ENCODE assay signal across 18 mouse cellular contexts in the genomic region with DNA sequence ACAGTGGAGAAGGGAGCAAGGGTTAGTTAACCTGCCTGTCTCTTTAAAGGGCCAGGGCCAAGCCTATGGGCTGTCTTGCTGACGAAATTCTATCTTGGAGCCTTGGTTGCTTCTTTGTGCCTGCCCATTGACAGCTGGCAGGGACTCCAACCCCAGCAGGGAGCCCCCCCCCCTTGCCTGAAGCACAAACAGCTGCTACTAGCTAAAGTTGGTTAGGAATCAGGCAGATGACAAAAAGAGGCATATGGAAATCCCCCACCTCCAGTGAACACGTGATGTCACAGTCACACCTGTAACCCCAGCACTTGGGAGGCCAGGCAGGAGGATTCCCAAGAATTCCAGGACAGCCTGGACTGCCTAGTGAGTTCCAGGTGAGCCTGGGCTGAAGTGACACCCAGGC. TPM values are rescaled to one million over a fixed set of nuclear protein-coding genes. Genes with fewer than 3 reads are reported as not detected.
A peak's percentile ranks its signal among the peaks of the same experiment; 100 is the strongest.
DNase-seq lines count a peak whose midpoint lies in the region; ATAC-seq and TF ChIP-seq lines count a peak whose summit lies in the region.
"Had no signal": no experiment of that assay in that cellular context is flagged by ENCODE, and none has a peak within 500 bp of the region (broad histone marks: within the 10 kb centered on the region; RNA-seq: fewer than 3 reads in every experiment).

No protein-coding gene starts in this region.

- no peak overlapping the region for H3K9ac ChIP-seq in hindbrain, embryonic 13.5 days
- H3K9ac ChIP-seq in hindbrain, embryonic 14.5 days: no peak overlapping the region
- H3K9ac ChIP-seq in limb, embryonic 14.5 days (ENCODE audit: low read depth, low read length, severe bottlenecking): no peak overlapping the region
- H3K9ac ChIP-seq: liver, embryonic 12.5 days; midbrain, embryonic 15.5 days had no signal

- 19% methylated on average over 2 of the region's 2 CpGs for WGBS in hindbrain, embryonic 13.5 days
- WGBS in hindbrain, embryonic 14.5 days: 28% methylated on average over 2 of the region's 2 CpGs
- WGBS in limb, embryonic 14.5 days: 20% methylated on average over 2 of the region's 2 CpGs

- H3K4me2 ChIP-seq in hindbrain, embryonic 13.5 days: no peak overlapping the region
- H3K4me2 ChIP-seq in hindbrain, embryonic 14.5 days (replicated peaks): no peak overlapping the region
- H3K4me2 ChIP-seq in limb, embryonic 14.5 days (replicated peaks; ENCODE audit: low read depth, low read length, severe bottlenecking): no peak overlapping the region
- H3K4me2 ChIP-seq: liver, embryonic 12.5 days; midbrain, embryonic 15.5 days had no signal

- no peak for TF ChIP-seq CTCF in gastrocnemius, adult 2 months (IDR thresholded peaks at IDR 0.05)

- H3K36me3 ChIP-seq in hindbrain, embryonic 13.5 days: peaks cover 12% of the 10 kb centered on the region
- H3K36me3 ChIP-seq in hindbrain, embryonic 14.5 days (replicated peaks; ENCODE audit: control insufficient read depth, insufficient read depth): 0 out of 2 replicates have a peak, but pooled peaks cover 6% of the 10 kb centered on the region
- no peaks in the 10 kb centered on the region for H3K36me3 ChIP-seq in limb, embryonic 14.5 days (ENCODE audit: control insufficient read depth, insufficient read depth, low read length)
- H3K36me3 ChIP-seq: midbrain, embryonic 15.5 days had no signal

- DNase-seq in gastrocnemius, adult 2 months: peak; percentile 47
- no peak for DNase-seq in gastrocnemius, adult 8-10 months (ENCODE audit: low spot score in 2 of 2)
- no peak for DNase-seq in hindbrain, embryonic 14.5 days (ENCODE audit: low spot score)
- DNase-seq in CD4-positive, CD25-positive, alpha-beta regulatory T cell, adult 2 months (ENCODE audit: low read depth, low spot score): peak; percentile 43
- no peak for DNase-seq in limb, embryonic 14.5 days (ENCODE audit: low spot score)
- DNase-seq in ovary, adult 18-20 months (ENCODE audit: low spot score): no peak
- no peak for DNase-seq in right cerebral cortex, postnatal 25 days
- DNase-seq: cerebellum, adult 8-10 months; kidney, postnatal 36 days; lung, postnatal 14 days; thymus, adult 2 months had no signal

- TF ChIP-seq POLR2A in limb, embryonic 14.5 days (IDR thresholded peaks at IDR 0.05; ENCODE audit: borderline replicate concordance, extremely low read depth, insufficient read depth, insufficient read length): no peak

- no peak overlapping the region for H3K4me3 ChIP-seq in gastrocnemius, adult 2 months
- no peak overlapping the region for H3K4me3 ChIP-seq in hindbrain, embryonic 13.5 days
- H3K4me3 ChIP-seq in hindbrain, embryonic 14.5 days (replicated peaks; ENCODE audit: low read length): no peak overlapping the region
- no peak overlapping the region for H3K4me3 ChIP-seq in limb, embryonic 14.5 days (replicated peaks; ENCODE audit: low read length)
- H3K4me3 ChIP-seq: liver, embryonic 12.5 days; midbrain, embryonic 15.5 days had no signal

- no peaks in the 10 kb centered on the region for H3K27me3 ChIP-seq in hindbrain, embryonic 13.5 days
- H3K27me3 ChIP-seq in hindbrain, embryonic 14.5 days (ENCODE audit: control insufficient read depth, insufficient read depth, low read length): no peaks in the 10 kb centered on the region
- no peaks in the 10 kb centered on the region for H3K27me3 ChIP-seq in limb, embryonic 14.5 days (ENCODE audit: control insufficient read depth, insufficient read depth, low read length)
- H3K27me3 ChIP-seq: liver, embryonic 12.5 days; midbrain, embryonic 15.5 days had no signal

- intact Hi-C loops in gastrocnemius, adult 2 months (cut with DNase I): loop anchor here (2.0 to 5.0 kb wide), 2 partner anchors 37 to 92 kb away; a partner anchor contains a TSS

- H3K9me3 ChIP-seq in hindbrain, embryonic 13.5 days: no peaks in the 10 kb centered on the region
- no peaks in the 10 kb centered on the region for H3K9me3 ChIP-seq in hindbrain, embryonic 14.5 days (ENCODE audit: control insufficient read depth, low read length)
- H3K9me3 ChIP-seq in limb, embryonic 14.5 days (ENCODE audit: control insufficient read depth, low read length): no peaks in the 10 kb centered on the region
- H3K9me3 ChIP-seq: liver, embryonic 12.5 days; midbrain, embryonic 15.5 days had no signal

- peak overlapping the region; percentile 92 for H3K27ac ChIP-seq in gastrocnemius, adult 2 months
- no peak overlapping the region for H3K27ac ChIP-seq in hindbrain, embryonic 13.5 days
- no peak overlapping the region for H3K27ac ChIP-seq in hindbrain, embryonic 14.5 days
- H3K27ac ChIP-seq in limb, embryonic 14.5 days (replicated peaks; ENCODE audit: low read depth, low read length): no peak overlapping the region
- H3K27ac ChIP-seq: liver, embryonic 12.5 days; midbrain, embryonic 15.5 days had no signal

- H3K4me1 ChIP-seq in hindbrain, embryonic 13.5 days (replicated peaks): peaks cover 5% of the 10 kb centered on the region
- no peaks in the 10 kb centered on the region for H3K4me1 ChIP-seq in hindbrain, embryonic 14.5 days (replicated peaks; ENCODE audit: control insufficient read depth, insufficient read depth, low read length)
- no peaks in the 10 kb centered on the region for H3K4me1 ChIP-seq in limb, embryonic 14.5 days (ENCODE audit: control insufficient read depth, insufficient read depth, low read length)
- H3K4me1 ChIP-seq: midbrain, embryonic 15.5 days had no signal

- ATAC-seq in hindbrain, embryonic 13.5 days (ENCODE audit: low FRiP score): 0 out of 2 replicates have a peak, but pooled peaks have one; percentile 52
- ATAC-seq in hindbrain, embryonic 14.5 days (ENCODE audit: low FRiP score): no peak
- ATAC-seq in limb, embryonic 14.5 days (ENCODE audit: low FRiP score, low read depth): peak; percentile 71; the same call in 1 of the 2 replicates
- ATAC-seq: intestine, embryonic 16.5 days; liver, embryonic 12.5 days; midbrain, embryonic 15.5 days had no signal

RNA-seq across cellular contexts. Expression of a gene that starts 1.7 kb away (rescaled TPM):
- 10 to 100 TPM; 55.5 to 61.6 TPM for total RNA-seq in gastrocnemius, adult 2 months (2021)
- 10 to 100 TPM; 55.3 to 81.4 (median 68.5) TPM for total RNA-seq in gastrocnemius, adult 8-10 months (2022)
- 0.49 and 0.61 TPM in 2 replicates for polyA plus RNA-seq in hindbrain, embryonic 13.5 days (2015; fragmentation: Nextera tagmentation; extraction: Ambion mirVana)
- polyA plus RNA-seq in hindbrain, embryonic 14.5 days (2014; fragmentation: Nextera tagmentation; extraction: Ambion mirVana): 0.24 and 0.26 TPM in 2 replicates
- 4.6 and 6.0 TPM in 2 replicates for polyA plus RNA-seq in limb, embryonic 14.5 days (2012; rRNA removed)
- 4.2 TPM in 2 replicates for polyA plus RNA-seq in limb, embryonic 14.5 days (2014; fragmentation: Nextera tagmentation; extraction: Ambion mirVana)

RNA-seq across cellular contexts. Expression of a gene that starts 13.5 kb away (rescaled TPM):
- total RNA-seq in gastrocnemius, adult 2 months (2021): not detected
- total RNA-seq in gastrocnemius, adult 8-10 months (2022): not detected
- not detected in 2 replicates for polyA plus RNA-seq in hindbrain, embryonic 13.5 days (2015; fragmentation: Nextera tagmentation; extraction: Ambion mirVana)
- polyA plus RNA-seq in hindbrain, embryonic 14.5 days (2014; fragmentation: Nextera tagmentation; extraction: Ambion mirVana): not detected in 2 replicates
- polyA plus RNA-seq in limb, embryonic 14.5 days (2012; rRNA removed): 0.78 TPM in 1 of 2 replicates, not detected in the other
- polyA plus RNA-seq in limb, embryonic 14.5 days (2014; fragmentation: Nextera tagmentation; extraction: Ambion mirVana): not detected in 2 replicates
- total RNA-seq: left cerebral cortex, adult 18-20 months had no signal
- polyA plus RNA-seq: forebrain, embryonic 11.5 days; liver, embryonic 12.5 days; midbrain, embryonic 15.5 days; neural tube, embryonic 14.5 days; thymus, adult 2 months had no signal

RNA-seq across cellular contexts. Expression of a gene that starts 13.5 kb away (rescaled TPM):
- total RNA-seq in gastrocnemius, adult 2 months (2021): 100 to 1,000 TPM; 138 to 190 TPM
- 100 to 1,000 TPM; 115 to 194 (median 149) TPM for total RNA-seq in gastrocnemius, adult 8-10 months (2022)
- 98.7 and 106 TPM in 2 replicates for polyA plus RNA-seq in hindbrain, embryonic 13.5 days (2015; fragmentation: Nextera tagmentation; extraction: Ambion mirVana)
- 74.3 and 97.1 TPM in 2 replicates for polyA plus RNA-seq in hindbrain, embryonic 14.5 days (2014; fragmentation: Nextera tagmentation; extraction: Ambion mirVana)
- 50.0 and 83.6 TPM in 2 replicates for polyA plus RNA-seq in limb, embryonic 14.5 days (2012; rRNA removed)
- 107 and 124 TPM in 2 replicates for polyA plus RNA-seq in limb, embryonic 14.5 days (2014; fragmentation: Nextera tagmentation; extraction: Ambion mirVana)

RNA-seq across cellular contexts. Expression of a gene that starts 18.4 kb away (rescaled TPM):
- total RNA-seq in gastrocnemius, adult 2 months (2021): not detected
- total RNA-seq in gastrocnemius, adult 8-10 months (2022): not detected
- polyA plus RNA-seq in hindbrain, embryonic 13.5 days (2015; fragmentation: Nextera tagmentation; extraction: Ambion mirVana): 0.74 and 1.8 TPM in 2 replicates
- polyA plus RNA-seq in hindbrain, embryonic 14.5 days (2014; fragmentation: Nextera tagmentation; extraction: Ambion mirVana): 1.2 and 1.5 TPM in 2 replicates
- polyA plus RNA-seq in limb, embryonic 14.5 days (2012; rRNA removed): 0.03 and 0.10 TPM in 2 replicates
- 0.10 TPM in 1 of 2 replicates, not detected in the other for polyA plus RNA-seq in limb, embryonic 14.5 days (2014; fragmentation: Nextera tagmentation; extraction: Ambion mirVana)

Comparison
In these comparisons a context has a peak if more than half of its experiments do, and no peak if none do; other contexts are left out.
1. DNase-seq: peak in gastrocnemius, adult 2 months (single experiment) and CD4-positive, CD25-positive, alpha-beta regulatory T cell, adult 2 months (single experiment); none in gastrocnemius, adult 8-10 months (0 of 2), hindbrain, embryonic 14.5 days (single experiment), limb, embryonic 14.5 days (single experiment), ovary, adult 18-20 months (single experiment) and right cerebral cortex, postnatal 25 days (single experiment).